Mouse (Mus musculus) WW6 (cell line): ENCODE results near the gene Fermt2.

Source experiments
- DNase-seq: peaks from one replicate; pipeline ENCODE4 v3.0.0-alpha.2; 2013; ENCODE audit warnings: low read depth, low spot score

Gene Fermt2

DNA sequence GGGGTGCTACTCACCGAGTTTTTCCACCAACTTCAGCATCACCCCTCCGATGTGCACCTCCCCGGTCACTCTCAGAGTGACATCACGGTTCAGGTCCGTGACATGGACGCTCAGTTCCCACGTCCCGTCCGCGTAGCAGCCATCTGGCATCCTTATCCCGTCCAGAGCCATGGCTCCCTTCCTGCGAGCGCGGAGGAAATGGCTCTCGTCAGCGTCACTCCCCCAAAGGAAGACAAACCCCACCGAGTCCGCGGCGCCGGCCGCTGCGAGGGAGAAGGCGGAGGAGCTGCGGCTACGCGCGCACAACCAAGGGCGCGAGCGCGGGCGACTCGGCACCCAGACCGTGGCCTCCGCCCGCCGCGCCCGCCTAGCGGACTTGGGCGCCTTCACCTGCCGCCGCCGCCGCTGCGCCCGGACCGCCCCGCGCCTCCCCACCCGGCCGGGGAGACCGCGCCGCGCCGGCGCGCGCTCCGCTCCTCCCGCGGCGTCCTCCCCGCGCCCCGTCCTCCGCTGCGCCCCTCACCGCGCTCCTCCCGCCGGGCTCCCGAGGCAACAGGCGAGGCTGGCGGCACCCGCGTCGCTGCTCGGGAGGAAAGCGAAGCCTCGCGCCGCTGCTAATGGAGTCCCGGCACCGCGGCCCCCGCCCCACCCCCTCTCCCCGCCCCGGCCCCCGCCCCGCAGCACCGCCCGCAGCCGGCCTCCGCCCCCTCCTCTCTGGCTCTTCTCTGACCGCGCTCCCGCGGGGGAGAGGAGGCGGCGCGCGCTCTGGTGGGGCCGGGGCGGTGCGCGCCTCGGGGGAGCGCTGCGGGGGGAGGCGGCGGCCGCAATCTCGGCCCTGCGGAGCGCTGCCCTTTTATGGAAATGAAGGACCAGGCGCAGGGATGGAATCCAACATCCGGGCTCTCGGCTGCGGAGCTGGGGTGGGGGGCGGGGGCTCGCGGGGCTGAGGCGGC is at the start of gene Fermt2:
Fermt2 (minus strand) TSS at position 708 of the 953 bp plus-strand sequence.
- DNase-seq = no peak

- DNase-seq = no peak
These were observed 36.4 kb upstream of the Fermt2 start for GRCm38 (mm10) chr14:45566066-45566937.

GRCm38 (mm10) chr14:45565216-45566065 is 35.5 kb upstream of the Fermt2 start:
- no peak for DNase-seq

GRCm38 (mm10) chr14:45563577-45563976 is 33.7 kb upstream of the Fermt2 start:
- no peak for DNase-seq

GRCm38 (mm10) chr14:45561681-45562080 is 31.8 kb upstream of the Fermt2 start:
- DNase-seq = no peak

DNA sequence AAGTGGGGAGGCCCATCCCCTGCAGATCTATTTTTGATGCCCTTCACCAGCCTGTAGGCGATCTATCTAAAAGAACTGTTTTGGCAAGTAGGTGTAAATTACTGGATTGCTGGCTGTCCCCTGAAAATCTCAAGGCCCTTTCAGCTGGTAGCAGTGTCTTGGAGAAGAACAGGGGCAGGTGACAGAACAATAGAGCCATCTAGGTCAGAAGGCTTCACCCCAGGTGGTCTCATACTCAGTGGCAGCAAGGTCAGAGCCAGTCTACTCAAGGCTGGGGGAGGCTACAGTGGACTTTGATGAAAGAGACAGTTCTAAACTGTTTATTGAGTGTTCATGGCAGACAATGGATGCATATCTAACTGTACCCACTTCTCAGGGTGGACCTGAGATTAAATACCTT is 29.1 kb upstream of the Fermt2 start:
- DNase-seq = no peak

- no peak for DNase-seq
These were observed 24.4 kb upstream of the Fermt2 start for GRCm38 (mm10) chr14:45554336-45554735.

- no peak for DNase-seq
These were observed 23.9 kb upstream of the Fermt2 start for GRCm38 (mm10) chr14:45553854-45554253.

DNA sequence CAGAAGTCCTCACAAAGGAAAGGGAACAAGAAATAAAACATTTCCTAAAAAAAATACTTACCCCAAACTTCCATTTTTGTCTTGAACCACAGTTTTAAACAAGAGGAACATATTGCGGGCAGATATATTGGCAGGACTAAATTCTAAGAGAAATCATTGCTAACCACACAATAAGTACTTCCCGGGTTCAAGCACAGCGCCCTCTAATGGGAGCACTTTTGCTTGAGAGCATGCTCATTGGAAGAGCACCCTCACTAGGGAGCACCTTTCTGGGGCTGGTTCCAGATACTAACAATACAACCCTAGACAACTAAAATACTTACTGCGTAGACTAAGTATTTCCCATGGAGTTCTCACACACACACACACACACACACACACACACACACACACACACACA is 22.5 kb upstream of the Fermt2 start:
- no peak for DNase-seq

GRCm38 (mm10) chr14:45551121-45551768 is 21.3 kb upstream of the Fermt2 start:
- DNase-seq = no peak

GRCm38 (mm10) chr14:45550010-45550647 is 20.2 kb upstream of the Fermt2 start:
- DNase-seq = no peak

- DNase-seq = no peak
These were observed 18.2 kb upstream of the Fermt2 start for GRCm38 (mm10) chr14:45548118-45548517.

DNA sequence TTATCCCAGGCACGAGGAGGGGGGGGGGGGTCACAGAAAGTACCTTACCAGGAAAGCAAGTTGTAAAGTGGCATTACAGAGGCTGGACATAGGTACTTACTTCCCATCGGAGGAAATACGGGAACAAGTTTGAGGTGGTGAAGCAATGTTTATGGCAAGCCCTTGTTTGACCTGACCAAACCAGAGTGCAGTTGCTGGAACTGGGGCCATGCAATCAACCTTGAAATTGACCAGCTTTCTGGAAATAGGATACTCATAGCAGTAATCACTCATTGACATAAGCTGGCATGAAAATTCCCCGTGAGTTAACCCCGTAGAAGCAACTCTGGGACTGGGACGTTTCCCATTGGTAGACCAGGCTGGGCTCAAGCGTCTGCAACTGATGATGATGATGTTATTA is 15.0 kb upstream of the Fermt2 start:
- DNase-seq = no peak

DNA sequence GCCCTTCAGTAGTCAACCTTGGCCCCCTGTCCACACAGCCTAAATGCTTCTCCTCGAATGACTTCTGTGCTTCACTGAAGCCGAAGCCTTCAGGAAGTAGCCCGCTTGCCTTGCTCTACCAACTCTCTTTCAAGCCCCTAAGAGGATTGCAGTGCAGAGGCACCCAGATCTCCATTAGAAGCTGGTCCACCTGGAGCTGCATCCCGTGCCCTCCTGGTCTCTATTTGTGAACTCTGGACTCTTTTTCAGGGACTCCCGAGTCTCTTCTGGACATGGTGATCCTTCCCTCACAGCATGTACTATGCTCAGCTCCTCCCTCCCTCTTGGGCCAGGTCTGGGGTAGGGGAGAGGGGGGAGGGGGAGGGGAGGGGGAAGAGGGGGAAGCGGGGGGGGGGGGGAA is 14.1 kb upstream of the Fermt2 start:
- DNase-seq = no peak

DNA sequence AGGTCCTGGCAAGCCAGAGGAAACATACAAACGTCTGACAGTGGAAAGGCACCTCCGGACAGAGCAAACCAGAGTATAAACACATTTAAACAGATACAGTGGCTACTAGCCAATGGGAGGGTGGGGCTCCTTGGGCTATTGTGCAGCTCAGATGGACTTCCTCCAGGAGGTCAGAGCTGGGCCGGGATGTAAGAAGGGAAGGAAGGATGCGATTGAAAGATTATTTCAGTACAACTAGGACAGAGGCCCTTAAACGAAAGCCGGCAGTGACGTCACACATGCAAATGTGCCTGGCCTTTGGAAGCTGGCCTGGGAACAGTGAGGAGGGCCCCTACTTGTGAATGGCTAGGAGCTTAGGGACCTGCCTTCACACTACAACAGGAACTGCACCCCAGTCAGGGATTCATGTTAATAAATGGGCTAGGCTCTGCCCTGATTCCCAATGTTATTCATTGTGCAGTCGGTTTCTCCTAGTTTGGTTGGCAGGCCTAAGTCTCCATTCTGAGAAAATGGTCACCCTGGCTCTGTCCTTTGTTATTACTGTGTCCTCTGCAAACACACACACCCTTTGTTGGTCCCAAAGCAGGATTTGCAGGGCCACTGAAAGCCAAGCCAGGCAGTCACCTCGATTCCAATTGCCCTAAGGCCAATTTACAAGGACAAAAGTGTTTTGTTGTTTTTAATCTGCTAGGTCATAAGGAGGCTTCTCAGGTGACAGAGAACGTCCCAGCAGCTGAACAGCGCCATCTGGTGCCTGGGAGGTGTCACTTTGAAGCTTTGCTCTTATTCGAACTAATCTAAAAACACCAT is 9.9 kb upstream of the Fermt2 start:
- DNase-seq = peak; percentile 81

DNA sequence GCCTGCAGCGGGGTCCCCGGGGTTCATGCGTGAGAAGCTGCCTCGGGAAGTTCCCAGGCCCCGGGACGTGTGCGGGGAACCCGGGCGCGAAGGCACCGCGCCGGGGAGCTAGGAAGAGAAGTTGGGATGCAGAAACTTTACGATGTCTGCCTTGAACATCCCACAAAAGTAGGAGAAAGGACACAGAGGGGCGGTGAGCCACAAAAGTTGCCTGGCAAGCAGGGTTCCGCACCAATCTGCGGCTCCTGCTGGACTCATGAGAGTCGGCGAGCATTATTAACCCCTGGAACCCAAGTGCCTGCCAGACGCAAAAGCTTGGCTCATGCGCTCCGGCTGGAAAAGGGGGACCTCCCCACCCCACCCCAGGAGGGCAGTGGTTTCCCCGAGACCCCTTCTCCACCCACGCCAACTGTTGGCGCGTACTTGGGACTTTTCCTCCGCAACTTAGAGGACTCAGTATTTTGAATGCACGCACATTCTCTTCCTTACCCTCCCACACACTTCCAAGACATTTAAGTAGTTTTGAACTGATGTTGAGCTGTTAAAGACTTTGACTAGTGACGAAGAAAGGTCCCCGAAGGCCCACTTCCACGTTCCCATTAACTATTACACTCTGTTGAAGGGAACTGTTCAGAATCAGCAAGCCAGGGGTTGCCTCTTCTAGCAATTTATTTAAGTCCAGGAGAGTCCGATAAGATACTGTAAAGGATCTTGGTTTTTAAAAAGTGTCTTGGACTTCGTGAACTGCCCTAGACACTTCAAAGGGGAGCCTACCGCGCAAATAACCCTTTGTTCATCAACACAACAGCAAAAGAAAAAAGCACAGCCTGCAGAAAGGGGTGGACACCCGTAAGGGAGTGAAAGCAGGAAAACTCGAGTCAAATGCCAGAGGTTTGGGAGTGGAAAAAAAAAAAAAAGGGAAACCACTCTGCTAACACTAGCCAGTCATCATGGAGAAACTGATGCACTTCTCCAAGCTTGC is 737 bp upstream of the Fermt2 start:
- DNase-seq = no peak

GRCm38 (mm10) chr14:45528861-45529260 is 1.1 kb downstream of the Fermt2 start:
- DNase-seq = no peak

DNA sequence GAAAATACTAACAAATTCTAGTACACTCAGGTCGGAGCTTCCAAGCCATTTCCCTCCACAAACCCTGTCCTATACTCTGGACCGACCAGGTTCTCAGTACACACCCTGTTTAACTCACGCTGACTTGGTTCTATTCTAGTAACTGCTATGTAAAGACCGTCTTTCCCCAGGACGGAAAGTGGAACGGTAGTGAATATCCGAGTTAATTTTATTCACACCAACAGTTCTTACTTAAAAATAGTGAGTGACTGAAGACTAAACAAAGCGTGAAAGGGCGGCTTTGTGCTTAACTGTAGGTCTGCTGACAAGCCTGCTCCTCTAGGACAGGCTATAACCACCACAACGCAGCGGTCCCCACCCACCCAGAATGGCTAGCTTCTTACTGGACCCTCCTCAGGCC is 14.1 kb downstream of the Fermt2 start:
- DNase-seq = no peak
